Mouse (Mus musculus): ENCODE measurements around the gene Flt3.

GRCm38 (mm10) chr5:147343904-147344303, 56.4 kb downstream of the Flt3 start:
- no peak for TF ChIP-seq POLR2A (IDR thresholded peaks at IDR 0.05; ENCODE audit: extremely low read depth, insufficient read depth, low read length)
- no peak for TF ChIP-seq CTCF (IDR thresholded peaks at IDR 0.05; ENCODE audit: extremely low read depth, insufficient read depth, low read length)

Data from cortical plate, adult 2 months (tissue).